Mouse (Mus musculus) frontal cortex, postnatal 14 days (tissue): ENCODE measurements at regions not wholly inside any gene's neighbourhood (a gene's known extent, or its start where the extent isn't known, plus 50 kb on each side); places are given as distances from the start of the nearest gene placed in this dataset.

Experiments used
- DNase-seq, 2 experiments: peaks; one replicate each; pipeline ENCODE4 v3.0.0; 2022; ENCODE audit warnings: low spot score in 2 of 2

DNA sequence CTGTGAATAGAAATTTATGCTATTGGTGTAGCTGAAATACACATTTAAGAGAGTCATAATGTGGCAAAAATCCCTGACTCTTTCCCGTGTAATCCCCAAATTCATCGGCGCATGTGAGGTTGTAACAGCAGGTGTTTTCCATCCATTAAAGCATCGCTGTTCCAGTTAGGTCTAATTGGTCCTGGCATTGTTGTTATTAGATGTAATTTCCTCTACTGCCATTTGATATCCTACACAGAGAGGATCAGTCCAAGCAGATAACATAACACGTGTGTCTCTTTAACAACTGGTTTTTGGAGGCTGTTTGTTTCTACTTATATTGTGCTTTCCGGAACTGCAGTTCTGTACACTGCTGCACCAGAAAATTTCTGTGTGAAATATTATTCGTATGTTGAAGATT lies 101.8 kb downstream of the Vgll3 start:
- no peak for DNase-seq

DNA sequence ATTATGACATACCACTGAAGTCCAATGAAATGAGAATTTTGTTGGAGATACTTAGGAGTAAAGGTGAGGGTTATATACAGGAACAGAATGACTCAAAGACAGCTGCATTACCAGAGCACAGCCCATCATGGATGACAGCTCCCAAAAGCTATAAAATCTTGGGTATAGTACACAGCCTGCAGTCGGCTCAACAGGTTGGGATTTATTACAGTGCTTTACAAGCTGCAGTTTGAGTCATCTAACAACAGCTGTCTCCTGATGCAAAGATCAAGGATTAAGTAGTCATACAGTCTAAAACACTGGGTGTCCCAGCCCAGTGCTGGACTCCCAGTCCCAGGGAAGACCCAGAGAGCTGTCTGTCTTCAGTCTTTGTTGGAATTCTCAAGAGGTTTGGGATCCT lies 110.9 kb downstream of the Vgll3 start:
- DNase-seq = no peak

DNA sequence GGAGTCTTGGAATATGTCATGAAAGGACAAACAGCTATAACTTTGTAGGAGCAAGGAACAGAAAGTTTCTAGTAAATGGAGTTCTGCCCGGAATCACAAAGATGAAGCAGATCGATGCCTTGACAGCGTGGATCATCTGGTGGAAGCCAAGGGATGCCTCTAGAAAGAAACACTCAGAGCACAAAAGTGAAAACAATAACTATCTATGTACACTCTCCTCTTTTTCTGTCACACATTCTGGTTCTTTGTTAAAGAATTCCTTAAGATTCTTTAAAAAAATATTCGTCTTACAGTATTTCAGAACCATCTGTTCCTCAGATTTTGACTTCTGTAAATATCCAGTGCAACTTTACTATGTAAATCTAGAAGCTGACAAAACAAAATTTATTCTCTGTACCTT lies 148.8 kb downstream of the Vgll3 start:
- no peak for DNase-seq

- no peak for DNase-seq
These were observed 149.2 kb downstream of the Vgll3 start for GRCm38 (mm10) chr16:65964260-65964659.

DNA sequence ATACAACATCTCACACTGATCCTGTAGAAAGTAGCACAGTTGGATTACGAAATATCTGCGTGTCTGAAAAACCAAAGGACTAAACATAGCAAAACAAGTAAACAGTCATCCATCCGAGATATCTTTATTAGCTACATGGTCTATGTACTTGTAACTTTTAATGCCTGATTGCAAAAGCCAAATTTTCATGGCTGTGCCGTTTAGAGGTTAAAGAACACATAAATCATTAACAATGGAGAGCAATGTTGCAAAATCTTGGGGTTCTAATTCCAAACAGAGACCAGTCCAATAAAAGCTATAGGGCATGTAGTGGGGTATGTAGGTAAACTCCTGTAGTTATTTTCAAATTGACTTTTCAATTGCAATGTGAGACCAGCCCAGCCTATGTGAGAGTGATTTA lies 162.0 kb downstream of the Vgll3 start:
- no peak for DNase-seq

GRCm38 (mm10) chr16:65987186-65987585 lies 172.1 kb downstream of the Vgll3 start:
- no peak for DNase-seq

DNA sequence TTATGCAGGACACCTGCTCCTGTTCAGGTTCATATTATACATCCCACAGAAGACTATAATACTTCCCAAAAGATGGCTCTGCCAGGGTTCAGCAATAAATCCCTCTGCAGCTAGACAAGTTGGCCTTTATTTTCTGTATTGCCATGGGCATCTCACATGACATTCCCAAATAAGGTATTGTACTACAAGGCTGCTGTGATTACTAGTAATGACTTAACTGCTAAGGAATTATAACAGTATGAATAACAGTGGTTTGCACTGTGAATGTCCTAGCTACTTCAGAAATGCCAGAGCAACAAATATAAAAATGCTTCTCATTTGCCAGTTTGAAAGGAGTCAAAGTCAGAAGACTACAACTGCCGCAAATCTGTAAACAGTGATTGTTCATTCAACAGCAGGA lies 184.3 kb downstream of the Vgll3 start:
- no peak for DNase-seq

DNA sequence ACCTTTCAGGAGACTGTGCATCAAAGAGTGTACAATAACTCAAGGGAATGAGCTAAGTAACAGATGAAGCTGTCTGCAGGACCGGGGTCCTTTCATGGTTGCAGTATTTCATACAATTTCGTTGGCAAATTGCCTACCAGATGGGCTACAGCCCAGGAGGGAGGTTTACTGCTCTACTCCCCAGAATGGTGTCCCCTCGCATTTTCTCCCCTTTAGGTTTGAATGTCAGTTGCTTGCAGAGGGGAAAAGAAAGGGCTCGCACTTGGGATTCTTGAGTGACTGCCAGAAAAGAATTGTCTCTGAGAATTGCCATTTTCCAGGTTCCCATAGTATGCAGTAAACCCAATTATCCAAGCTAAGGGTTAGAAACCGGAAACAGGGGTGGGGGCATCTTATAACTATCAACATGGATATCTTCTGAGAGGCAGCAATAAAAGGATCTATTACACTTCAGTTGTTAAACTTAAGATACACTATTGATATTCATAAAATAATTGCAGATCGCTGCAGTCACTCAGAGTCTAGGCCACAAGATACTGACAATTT lies 185.7 kb downstream of the Vgll3 start:
- DNase-seq = no peak

DNA sequence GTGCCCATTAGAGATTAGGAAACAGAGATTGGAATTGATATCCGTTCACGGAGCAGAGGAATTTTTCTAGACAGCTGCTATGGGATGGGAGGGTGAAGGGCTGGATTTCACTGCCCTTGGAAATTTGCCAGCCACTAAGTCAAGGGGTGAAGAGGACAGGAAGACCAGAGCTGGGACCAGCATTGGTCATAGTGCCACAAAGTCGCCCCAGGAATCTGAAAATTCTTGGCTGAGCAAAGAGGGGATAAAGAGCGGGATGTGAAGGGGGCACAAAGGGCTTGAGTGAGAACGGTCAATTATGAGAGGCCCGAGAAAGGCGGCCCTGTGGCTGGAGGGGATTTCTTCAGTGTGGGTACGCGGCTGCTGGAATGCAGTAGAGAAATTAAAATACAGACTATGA lies 189.6 kb downstream of the Vgll3 start:
- DNase-seq = no peak

GRCm38 (mm10) chr16:66005954-66006580 lies 191.0 kb downstream of the Vgll3 start:
- DNase-seq = peak in 1 of 2 experiments; percentile 49

DNA sequence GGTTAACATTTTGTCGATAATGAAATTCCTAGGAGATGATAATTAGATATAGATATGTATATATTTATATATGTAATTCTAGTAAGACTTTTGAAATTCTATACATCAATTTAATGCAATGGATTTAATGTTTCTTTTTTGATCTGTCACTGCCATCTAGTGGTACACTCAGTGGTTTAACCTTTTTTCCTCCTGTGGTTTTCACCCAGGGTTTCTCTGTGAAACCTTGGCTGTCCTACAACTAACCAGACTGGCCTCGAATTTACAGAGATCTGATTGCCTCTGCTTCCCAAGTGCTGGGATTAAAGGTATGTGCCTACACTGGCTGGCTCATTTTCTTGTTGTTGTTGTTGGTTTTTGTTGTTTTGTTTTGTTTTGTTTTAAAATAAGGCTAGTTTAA lies 198.6 kb downstream of the Vgll3 start:
- no peak for DNase-seq

GRCm38 (mm10) chr16:66014861-66015602 lies 200.0 kb downstream of the Vgll3 start:
- DNase-seq = no peak

GRCm38 (mm10) chr16:66017040-66017439 lies 202.0 kb downstream of the Vgll3 start:
- no peak for DNase-seq

GRCm38 (mm10) chr16:66023397-66023796 lies 208.3 kb downstream of the Vgll3 start:
- no peak for DNase-seq
